Mouse (Mus musculus) liver, adult 2 months (tissue): Measurements from ENCODE around the gene Oat. TPM values are rescaled to one million over a fixed set of nuclear protein-coding genes. Genes with fewer than 3 reads are reported as not detected.

ENCODE experiments used
- DNase-seq: peaks from one replicate; pipeline ENCODE4 v3.0.0-alpha.2; 2011; ENCODE audit warnings: low read depth, low spot score; ENCODE audit errors: extremely low read depth
- H3K27ac ChIP-seq: fragments of 200-500 bp; replicated peaks from 2 replicates; pipeline ENCODE4 v1.5.1; 2012; ENCODE audit warnings: low read depth, mild to moderate bottlenecking, control low read depth, inconsistent platforms, low read length; ENCODE audit not compliant: insufficient read depth
- H3K27me3 ChIP-seq: fragments of 200-500 bp; 2 replicates; pipeline ENCODE4 v1.6.1; 2012; ENCODE audit warnings: mild to moderate bottlenecking, moderate library complexity, low read length, inconsistent platforms; ENCODE audit not compliant: control insufficient read depth, insufficient read depth
- H3K36me3 ChIP-seq: fragments of 200-500 bp; 2 replicates; pipeline ENCODE4 v1.6.1; 2012; ENCODE audit warnings: low read length, inconsistent platforms; ENCODE audit not compliant: control insufficient read depth, insufficient read depth
- H3K4me1 ChIP-seq: fragments of 200-500 bp; 2 replicates; pipeline ENCODE4 v1.6.1; 2011; ENCODE audit warnings: low read length; ENCODE audit not compliant: control insufficient read depth, insufficient read depth
- H3K4me3 ChIP-seq: fragments of 200-500 bp; 2 replicates; pipeline ENCODE4 v1.5.1; 2011; ENCODE audit warnings: low read depth, mild to moderate bottlenecking, control low read depth, low read length, moderate library complexity; ENCODE audit not compliant: insufficient read depth
- H3K79me2 ChIP-seq: fragments of 200-500 bp; 2 replicates; pipeline ENCODE4 v1.6.1; 2012; ENCODE audit warnings: inconsistent platforms, mild to moderate bottlenecking, low read length, moderate library complexity; ENCODE audit not compliant: control insufficient read depth, insufficient read depth
- H3K9ac ChIP-seq: fragments of 200-500 bp; 2 replicates; pipeline ENCODE4 v1.6.1; 2012; ENCODE audit warnings: low read depth, mild to moderate bottlenecking, control low read depth, inconsistent platforms, low read length
- CTCF ChIP-seq: fragments of 200-500 bp; IDR thresholded peaks from 2 replicates; pipeline ENCODE4 v1.5.1; 2011; ENCODE audit warnings: low read depth, low read length, control low read depth
- POLR2A ChIP-seq: fragments of 200-500 bp; IDR thresholded peaks from 2 replicates; pipeline ENCODE4 v1.6.1; 2011; ENCODE audit warnings: low read length, control low read depth; ENCODE audit not compliant: insufficient read depth; ENCODE audit errors: extremely low read depth
- WGBS: fragments of 180-500 bp; shearing (Covaris S2); methylation state at CpG from one replicate; pipeline ENCODE4 v1.1.7; 2018; 5-methylcytosine and 5-hydroxymethylcytosine counted together
- polyA plus RNA-seq: library from polyadenylated mRNA; depleted of rRNA; stranded (reverse); fragments of >200 nt; gene quantifications from 2 replicates; pipeline ENCODE4 v1.2.3, GENCODE M21; 2012
- total RNA-seq: library from RNA; depleted of rRNA; stranded (reverse); fragments of >200 nt; gene quantifications from 2 replicates; pipeline ENCODE4 v1.2.3, GENCODE M21; 2014

Oat gene
- total and polyA plus RNA-seq, 2 experiments, result 1,069 to 1,626 TPM

GRCm38 (mm10) chr7:132573205-132573604 is 3.0 kb downstream of the Oat start:
- Histone ChIP-seq H3K27ac (no peak overlapping the region), H3K36me3 (peaks cover 4% of the 10 kb centered on the region; the same call in 1 of the 2 replicates), H3K27me3 (no peaks in the 10 kb centered on the region), H3K9ac (no peak overlapping the region), H3K4me1 (peaks cover 12% of the 10 kb centered on the region), H3K4me3 (no peak overlapping the region), H3K79me2 (no peaks in the 10 kb centered on the region)
- WGBS, result 71% methylated on average over 6 of the region's 6 CpGs
- TF ChIP-seq POLR2A (no peak), CTCF (no peak)
- DNase-seq, result no peak

DNA sequence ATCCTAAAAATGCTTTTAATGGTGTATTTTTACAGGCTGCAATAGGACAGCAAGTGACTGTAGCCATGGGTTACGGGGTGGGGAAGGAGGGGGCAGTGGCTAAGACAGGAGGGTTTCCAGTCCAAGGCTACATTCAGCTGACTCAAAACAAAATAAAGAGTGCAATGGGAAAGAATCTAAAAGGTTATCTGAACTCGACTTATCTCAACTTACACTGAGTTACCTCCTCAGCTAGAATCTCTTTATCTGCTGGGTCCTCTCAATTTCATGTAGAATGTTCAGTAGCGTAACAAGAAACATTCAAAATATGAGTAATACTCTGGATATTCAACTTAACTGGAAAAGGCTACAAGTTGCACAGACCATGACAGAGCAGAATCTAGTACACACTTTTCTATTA is 3.5 kb downstream of the Oat start:
- H3K9ac ChIP-seq, result no peak overlapping the region
- H3K4me1 ChIP-seq, result peaks cover 12% of the 10 kb centered on the region
- H3K27ac ChIP-seq, result no peak overlapping the region
- H3K79me2 ChIP-seq, result no peaks in the 10 kb centered on the region
- 54% methylated on average over 3 of the region's 3 CpGs for WGBS
- H3K27me3 ChIP-seq, result no peaks in the 10 kb centered on the region
- no peak overlapping the region for H3K4me3 ChIP-seq
- DNase-seq, result no peak
- H3K36me3 ChIP-seq, result peaks cover 7% of the 10 kb centered on the region; the same call in 1 of the 2 replicates
- TF ChIP-seq POLR2A, result no peak
- no peak for TF ChIP-seq CTCF

- Histone ChIP-seq H3K9ac (no peak overlapping the region), H3K4me1 (peaks cover 10% of the 10 kb centered on the region), H3K4me3 (no peak overlapping the region), H3K36me3 (peaks cover 15% of the 10 kb centered on the region; the same call in 1 of the 2 replicates), H3K27ac (no peak overlapping the region), H3K79me2 (no peaks in the 10 kb centered on the region), H3K27me3 (no peaks in the 10 kb centered on the region)
- DNase-seq, result peak; percentile 91
- TF ChIP-seq CTCF (no peak), POLR2A (no peak)
- WGBS, result 22% methylated on average over 8 of the region's 8 CpGs
Observed at GRCm38 (mm10) chr7:132571481-132571880, 4.7 kb downstream of the Oat start.

DNA sequence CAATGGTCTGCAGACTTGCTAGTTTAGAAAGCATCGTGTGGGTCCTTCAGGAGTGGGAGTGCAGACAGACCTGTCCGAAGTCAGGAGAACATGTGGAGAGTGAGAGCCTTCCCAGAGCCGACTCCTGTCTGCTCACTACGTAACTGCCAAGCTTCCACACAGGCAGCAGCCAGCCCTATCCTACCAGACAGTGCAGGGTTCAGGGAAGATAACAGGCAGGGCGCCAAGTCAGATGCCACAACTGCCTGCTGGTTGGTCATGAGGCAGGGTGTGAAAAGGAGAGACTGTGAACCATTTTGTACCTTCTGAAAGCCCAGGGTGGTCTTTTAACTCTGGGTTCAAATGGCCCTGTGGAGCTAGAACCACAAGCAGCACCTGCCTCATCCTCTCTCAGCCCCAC is 6.1 kb downstream of the Oat start:
- Histone ChIP-seq H3K4me1 (peaks cover 8% of the 10 kb centered on the region), H3K27me3 (no peaks in the 10 kb centered on the region), H3K36me3 (peaks cover 21% of the 10 kb centered on the region), H3K9ac (no peak overlapping the region), H3K4me3 (no peak overlapping the region), H3K27ac (no peak overlapping the region), H3K79me2 (no peaks in the 10 kb centered on the region)
- peak; percentile 65 for DNase-seq
- TF ChIP-seq POLR2A, result no peak
- TF ChIP-seq CTCF, result no peak
- WGBS, result 62% methylated on average over 5 of the region's 5 CpGs

GRCm38 (mm10) chr7:132568817-132569216 is 7.4 kb downstream of the Oat start:
- H3K27ac ChIP-seq, result no peak overlapping the region
- no peak for DNase-seq
- no peak for TF ChIP-seq POLR2A
- TF ChIP-seq CTCF, result no peak
- H3K4me1 ChIP-seq, result peaks cover 5% of the 10 kb centered on the region; the same call in 1 of the 2 replicates
- no peak overlapping the region for H3K9ac ChIP-seq
- no peaks in the 10 kb centered on the region for H3K27me3 ChIP-seq
- H3K4me3 ChIP-seq, result no peak overlapping the region
- WGBS, result 78% methylated on average over 6 of the region's 6 CpGs
- no peaks in the 10 kb centered on the region for H3K79me2 ChIP-seq
- peaks cover 29% of the 10 kb centered on the region for H3K36me3 ChIP-seq

DNA sequence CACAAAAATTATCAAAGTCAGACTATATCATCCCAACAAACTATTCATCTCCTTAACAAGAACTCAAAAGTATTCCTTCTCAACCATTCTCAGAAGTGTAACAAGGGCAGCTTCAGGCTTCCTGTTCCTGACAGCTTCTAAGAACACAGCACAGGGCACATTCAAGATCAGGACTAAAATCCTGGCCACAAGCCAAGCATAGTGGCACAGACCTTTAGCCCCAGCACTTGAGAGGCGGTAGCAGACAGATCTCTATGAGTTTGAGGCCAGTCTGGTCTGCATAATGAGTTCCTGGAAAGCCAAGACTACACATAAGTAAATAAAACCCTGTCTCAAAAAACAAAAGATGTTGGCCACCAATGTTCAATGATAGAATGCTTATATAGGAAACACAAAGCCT is 10.4 kb downstream of the Oat start:
- Histone ChIP-seq H3K4me3 (no peak overlapping the region), H3K36me3 (peaks cover 56% of the 10 kb centered on the region), H3K4me1 (no peaks in the 10 kb centered on the region), H3K9ac (no peak overlapping the region), H3K27ac (no peak overlapping the region), H3K79me2 (no peaks in the 10 kb centered on the region), H3K27me3 (no peaks in the 10 kb centered on the region)
- DNase-seq, result no peak
- WGBS, result 16% methylated on average over 1 of the region's 1 CpGs
- no peak for TF ChIP-seq POLR2A
- no peak for TF ChIP-seq CTCF
